Mouse (Mus musculus): Measurements from ENCODE around the gene Ambra1. TPM values are rescaled to one million over a fixed set of nuclear protein-coding genes. Genes with fewer than 3 reads are reported as not detected.

The Ambra1 gene
- polyA plus RNA-seq, 1 experiment, result 24.0 TPM

GRCm38 (mm10) chr2:91923415-91924337 lies 193.7 kb downstream of the Ambra1 start:
- peaks cover 17% of the 10 kb centered on the region for H3K4me1 ChIP-seq (ENCODE audit: control insufficient read depth, insufficient read depth, low read length)
- H3K4me3 ChIP-seq (ENCODE audit: insufficient read depth, low read length), result peak overlapping the region; percentile 65
- H3K27ac ChIP-seq (ENCODE audit: insufficient read depth, low read depth, low read length), result no peak overlapping the region
- TF ChIP-seq POLR2A (IDR thresholded peaks at IDR 0.05; ENCODE audit: borderline replicate concordance, low read depth, low read length) (no peak), CTCF (IDR thresholded peaks at IDR 0.05; ENCODE audit: low read depth, low read length) (peak; percentile 46)

- no peak for TF ChIP-seq POLR2A (IDR thresholded peaks at IDR 0.05; ENCODE audit: borderline replicate concordance, low read depth, low read length)
- TF ChIP-seq CTCF (IDR thresholded peaks at IDR 0.05; ENCODE audit: low read depth, low read length), result no peak
- Histone ChIP-seq H3K4me3 (ENCODE audit: insufficient read depth, low read length) (no peak overlapping the region), H3K27ac (ENCODE audit: insufficient read depth, low read depth, low read length) (no peak overlapping the region), H3K4me1 (ENCODE audit: control insufficient read depth, insufficient read depth, low read length) (peaks cover 17% of the 10 kb centered on the region)
Measured at GRCm38 (mm10) chr2:91924726-91925125, 194.8 kb downstream of the Ambra1 start.

GRCm38 (mm10) chr2:91925442-91925841 lies 195.5 kb downstream of the Ambra1 start:
- peaks cover 17% of the 10 kb centered on the region for H3K4me1 ChIP-seq (ENCODE audit: control insufficient read depth, insufficient read depth, low read length)
- TF ChIP-seq POLR2A (IDR thresholded peaks at IDR 0.05; ENCODE audit: borderline replicate concordance, low read depth, low read length), result no peak
- no peak for TF ChIP-seq CTCF (IDR thresholded peaks at IDR 0.05; ENCODE audit: low read depth, low read length)

GRCm38 (mm10) chr2:91926949-91927348 lies 197.0 kb downstream of the Ambra1 start, which contains the start of gene Chrm4:
Gene Chrm4, plus strand, starts transcription at chr2:91927249.
- H3K4me3 ChIP-seq (ENCODE audit: insufficient read depth, low read length), result no peak within 1 kb of the TSS
- peaks cover 17% of the 10 kb centered on the region for H3K4me1 ChIP-seq (ENCODE audit: control insufficient read depth, insufficient read depth, low read length)
- TF ChIP-seq CTCF (IDR thresholded peaks at IDR 0.05; ENCODE audit: low read depth, low read length) (no peak), POLR2A (IDR thresholded peaks at IDR 0.05; ENCODE audit: borderline replicate concordance, low read depth, low read length) (no peak)
- no peak within 1 kb of the TSS for H3K27ac ChIP-seq (ENCODE audit: insufficient read depth, low read depth, low read length)

More at GRCm38 (mm10) chr2:91925442-91925841, 195.5 kb downstream of the Ambra1 start:
- H3K27ac ChIP-seq (ENCODE audit: insufficient read depth, low read depth, low read length), result no peak overlapping the region
- no peak overlapping the region for H3K4me3 ChIP-seq (ENCODE audit: insufficient read depth, low read length)

- H3K4me1 ChIP-seq (ENCODE audit: control insufficient read depth, insufficient read depth, low read length), result peaks cover 17% of the 10 kb centered on the region
- H3K27ac ChIP-seq (ENCODE audit: insufficient read depth, low read depth, low read length), result no peak overlapping the region
- peak; percentile 60 for TF ChIP-seq CTCF (IDR thresholded peaks at IDR 0.05; ENCODE audit: low read depth, low read length)
- TF ChIP-seq POLR2A (IDR thresholded peaks at IDR 0.05; ENCODE audit: borderline replicate concordance, low read depth, low read length), result no peak
- H3K4me3 ChIP-seq (ENCODE audit: insufficient read depth, low read length), result no peak overlapping the region
Measured at GRCm38 (mm10) chr2:91927826-91928533, 198.0 kb downstream of the Ambra1 start.

GRCm38 (mm10) chr2:91928534-91929350 lies 198.8 kb downstream of the Ambra1 start:
- no peak overlapping the region for H3K4me3 ChIP-seq (ENCODE audit: insufficient read depth, low read length)
- peaks cover 12% of the 10 kb centered on the region for H3K4me1 ChIP-seq (ENCODE audit: control insufficient read depth, insufficient read depth, low read length)

GRCm38 (mm10) chr2:91929455-91929854 lies 199.5 kb downstream of the Ambra1 start:
- Histone ChIP-seq H3K4me1 (ENCODE audit: control insufficient read depth, insufficient read depth, low read length) (peaks cover 17% of the 10 kb centered on the region), H3K27ac (ENCODE audit: insufficient read depth, low read depth, low read length) (no peak overlapping the region), H3K4me3 (ENCODE audit: insufficient read depth, low read length) (no peak overlapping the region)
- TF ChIP-seq POLR2A (IDR thresholded peaks at IDR 0.05; ENCODE audit: borderline replicate concordance, low read depth, low read length), result no peak
- TF ChIP-seq CTCF (IDR thresholded peaks at IDR 0.05; ENCODE audit: low read depth, low read length), result no peak

More at GRCm38 (mm10) chr2:91928534-91929350, 198.8 kb downstream of the Ambra1 start:
- no peak overlapping the region for H3K27ac ChIP-seq (ENCODE audit: insufficient read depth, low read depth, low read length)
- TF ChIP-seq POLR2A (IDR thresholded peaks at IDR 0.05; ENCODE audit: borderline replicate concordance, low read depth, low read length), result no peak
- no peak for TF ChIP-seq CTCF (IDR thresholded peaks at IDR 0.05; ENCODE audit: low read depth, low read length)

- no peak for TF ChIP-seq POLR2A (IDR thresholded peaks at IDR 0.05; ENCODE audit: borderline replicate concordance, low read depth, low read length)
- TF ChIP-seq CTCF (IDR thresholded peaks at IDR 0.05; ENCODE audit: low read depth, low read length), result peak; percentile 77
- Histone ChIP-seq H3K27ac (ENCODE audit: insufficient read depth, low read depth, low read length) (no peak overlapping the region), H3K4me1 (ENCODE audit: control insufficient read depth, insufficient read depth, low read length) (peaks cover 17% of the 10 kb centered on the region), H3K4me3 (ENCODE audit: insufficient read depth, low read length) (no peak overlapping the region)
Measured at GRCm38 (mm10) chr2:91929936-91930335, 200.0 kb downstream of the Ambra1 start.

- Histone ChIP-seq H3K4me1 (ENCODE audit: control insufficient read depth, insufficient read depth, low read length) (peaks cover 14% of the 10 kb centered on the region), H3K4me3 (ENCODE audit: insufficient read depth, low read length) (no peak overlapping the region), H3K27ac (ENCODE audit: insufficient read depth, low read depth, low read length) (no peak overlapping the region)
- TF ChIP-seq POLR2A (IDR thresholded peaks at IDR 0.05; ENCODE audit: borderline replicate concordance, low read depth, low read length) (no peak), CTCF (IDR thresholded peaks at IDR 0.05; ENCODE audit: low read depth, low read length) (no peak)
Measured at GRCm38 (mm10) chr2:91930761-91931291, 200.9 kb downstream of the Ambra1 start.
